Mouse (Mus musculus): ENCODE data around the gene Zbed3.
"Not testable (repeated sequence)": the region's sequence is repeated elsewhere in the genome, so short reads cannot be mapped to it uniquely, and the experiment has no call there.

Zbed3 gene

GRCm38 (mm10) chr13:95332086-95332899 lies 8.9 kb downstream of the Zbed3 start:
- DNase-seq (ENCODE audit: extremely low read depth, low read depth, low spot score) = no peak

DNA sequence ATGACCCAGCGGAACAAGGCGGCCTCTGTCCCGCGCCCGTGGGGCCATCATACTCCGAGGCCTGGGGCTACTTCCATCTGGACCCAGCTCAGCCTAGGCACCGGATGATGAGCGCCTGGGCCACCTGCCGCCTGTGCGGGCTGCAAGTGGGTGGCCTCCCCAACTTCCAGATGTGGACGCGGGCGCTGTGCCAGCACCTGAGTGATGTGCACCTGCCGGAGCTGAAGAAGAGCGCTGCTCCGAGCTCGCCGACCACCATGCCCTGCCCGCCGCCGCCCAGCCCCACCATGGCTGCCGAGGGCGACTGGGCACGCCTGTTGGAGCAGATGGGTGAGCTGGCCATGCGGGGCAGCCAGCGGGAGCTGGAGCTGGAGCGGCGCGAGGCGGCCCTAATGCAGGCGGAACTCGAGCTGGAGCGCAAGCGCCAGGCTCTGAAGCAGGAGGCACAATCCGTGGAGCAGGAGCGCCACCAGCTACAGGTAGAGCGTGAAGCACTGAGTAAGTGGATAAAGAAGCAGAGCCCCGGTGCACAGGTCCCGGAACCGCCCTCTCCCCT lies 12.8 kb downstream of the Zbed3 start:
- DNase-seq (ENCODE audit: extremely low read depth, low read depth, low spot score) = no peak

GRCm38 (mm10) chr13:95343470-95343869 lies 20.1 kb downstream of the Zbed3 start:
- DNase-seq (ENCODE audit: extremely low read depth, low read depth, low spot score) = no peak

DNA sequence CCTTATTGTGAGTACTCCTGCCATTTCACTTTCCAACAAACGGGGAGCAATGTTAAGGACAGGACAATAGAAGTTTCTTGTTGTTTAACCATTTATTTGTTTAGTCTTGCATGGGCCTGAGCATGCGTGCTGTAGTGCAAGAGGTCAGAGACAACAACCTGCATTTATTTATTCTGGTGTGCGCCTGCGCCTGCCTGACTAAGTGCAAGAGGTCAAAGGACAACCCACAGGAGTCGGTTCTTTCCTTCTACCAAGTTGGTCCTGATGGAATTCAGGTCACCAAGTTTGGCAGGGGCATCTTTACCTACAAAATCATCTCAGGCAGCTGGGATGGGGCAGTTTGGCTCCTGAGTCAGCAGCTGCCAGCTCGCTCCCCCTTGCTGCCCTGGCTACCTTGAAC lies 22.5 kb downstream of the Zbed3 start:
- no peak for DNase-seq (ENCODE audit: extremely low read depth, low read depth, low spot score)

- DNase-seq (ENCODE audit: extremely low read depth, low read depth, low spot score) = no peak
Observed at GRCm38 (mm10) chr13:95347018-95347696, 23.7 kb downstream of the Zbed3 start.

DNA sequence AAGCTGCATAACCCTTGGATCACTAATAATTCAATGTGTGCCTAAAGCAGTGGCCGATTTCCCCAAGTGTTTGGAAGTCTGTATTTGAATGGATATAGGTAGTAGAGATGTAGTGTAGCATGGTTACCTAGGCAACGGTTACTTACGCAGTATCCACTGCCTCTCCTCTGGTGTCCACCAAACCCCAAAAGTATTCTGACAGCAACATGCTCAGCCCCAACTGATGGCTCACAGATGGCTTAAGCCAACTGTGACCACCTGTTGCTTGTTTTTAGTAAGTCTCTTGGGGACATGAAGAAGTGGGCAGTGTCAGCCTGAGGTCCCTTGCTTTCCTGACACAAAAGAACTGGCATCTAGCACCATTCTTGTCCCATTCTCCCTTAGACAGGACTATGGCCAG lies 25.1 kb downstream of the Zbed3 start:
- no peak for DNase-seq (ENCODE audit: extremely low read depth, low read depth, low spot score)

- no peak for DNase-seq (ENCODE audit: extremely low read depth, low read depth, low spot score)
Observed at GRCm38 (mm10) chr13:95358223-95358622, 34.8 kb downstream of the Zbed3 start.

- DNase-seq (ENCODE audit: extremely low read depth, low read depth, low spot score) = no peak
Observed at GRCm38 (mm10) chr13:95363440-95363839, 40.0 kb downstream of the Zbed3 start.

DNA sequence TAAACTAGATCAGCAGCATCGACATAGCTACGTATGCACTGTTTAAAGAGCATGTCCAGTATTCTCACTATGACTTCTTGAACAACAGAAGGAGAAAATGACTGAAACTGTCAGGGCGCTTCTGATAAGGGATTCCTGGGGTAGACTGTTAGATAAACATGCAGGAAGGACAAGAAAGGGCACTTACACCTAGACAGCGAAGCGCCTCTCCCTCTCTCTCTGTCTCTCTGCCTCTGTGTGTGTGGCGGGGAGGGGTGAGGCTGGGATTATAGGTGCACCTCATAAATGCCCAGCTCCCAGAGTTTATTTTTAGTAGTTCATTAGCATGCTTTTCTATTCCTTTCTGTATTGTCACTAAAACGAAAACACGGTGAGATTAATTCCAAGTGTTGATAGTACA lies 42.9 kb downstream of the Zbed3 start:
- DNase-seq (ENCODE audit: extremely low read depth, low read depth, low spot score) = no peak

- DNase-seq (ENCODE audit: extremely low read depth, low read depth, low spot score) = peak; percentile 46
Observed at GRCm38 (mm10) chr13:95374701-95375553, 51.5 kb downstream of the Zbed3 start, which contains the start of gene Aggf1. Gene Aggf1, minus strand, starts transcription at chr13:95375352.

DNA sequence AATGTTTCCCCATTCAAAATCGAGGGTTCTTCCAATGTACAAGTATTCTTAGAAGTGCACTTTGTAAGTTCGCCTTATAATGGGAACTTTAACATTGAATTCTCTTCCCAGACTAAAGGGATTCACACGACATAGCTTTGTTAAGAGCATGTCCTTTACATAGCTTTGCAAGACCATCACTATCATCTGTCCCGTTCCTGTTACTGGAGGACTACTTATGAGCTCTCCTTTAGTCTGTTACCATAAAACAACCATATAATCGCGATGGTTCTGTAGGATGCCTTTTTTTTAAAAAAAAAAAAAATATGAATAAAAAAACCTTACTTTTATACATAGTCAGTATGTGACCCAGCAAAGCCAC lies 52.1 kb downstream of the Zbed3 start:
- DNase-seq (ENCODE audit: extremely low read depth, low read depth, low spot score) = no peak

- not testable (repeated sequence) for DNase-seq (ENCODE audit: extremely low read depth, low read depth, low spot score)
Observed at GRCm38 (mm10) chr13:95376689-95377289, 53.4 kb downstream of the Zbed3 start.

DNA sequence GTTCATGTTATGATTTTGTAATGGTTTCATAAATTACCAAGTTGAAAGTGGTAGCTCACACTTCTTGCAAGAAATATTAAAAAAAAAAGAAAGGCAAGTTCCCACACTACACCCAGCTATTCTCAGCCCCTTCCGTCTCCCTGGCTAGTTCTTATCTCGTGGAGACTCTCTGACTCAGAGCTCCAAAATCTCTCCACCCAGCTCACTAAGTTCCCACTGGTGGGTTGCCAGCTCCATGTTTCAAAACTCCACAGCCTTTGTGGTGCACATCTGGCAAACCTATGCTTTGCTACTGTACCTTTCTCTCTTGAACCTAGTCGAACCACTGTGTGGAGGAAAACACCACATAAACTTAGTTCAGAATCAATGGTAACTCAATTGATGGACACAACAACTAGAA lies 55.3 kb downstream of the Zbed3 start:
- no peak for DNase-seq (ENCODE audit: extremely low read depth, low read depth, low spot score)

DNA sequence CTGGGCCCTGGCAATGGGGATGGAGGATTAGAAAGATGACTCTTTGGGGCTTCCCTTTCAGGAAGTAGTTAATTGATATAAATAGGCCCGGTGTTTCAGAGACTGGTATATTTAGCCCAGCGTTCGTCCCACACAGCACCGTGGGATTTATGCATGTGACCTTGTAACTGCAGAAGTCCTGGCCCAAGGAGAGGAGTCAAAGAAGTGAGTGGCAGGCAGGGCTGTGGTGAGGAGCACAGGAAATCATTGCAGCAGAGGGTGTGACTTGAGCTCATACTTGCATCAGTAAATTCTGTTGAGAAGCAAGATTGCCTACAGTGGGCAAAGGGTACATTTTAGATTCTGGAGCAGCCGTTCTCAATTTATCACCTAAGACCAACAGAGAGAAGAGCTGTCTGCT lies 59.0 kb downstream of the Zbed3 start:
- no peak for DNase-seq (ENCODE audit: extremely low read depth, low read depth, low spot score)
